Mouse (Mus musculus) left cerebral cortex, postnatal 36 days (tissue): Measurements from ENCODE around the gene Fancf. TPM values are rescaled to one million over a fixed set of nuclear protein-coding genes. Genes with fewer than 3 reads are reported as not detected.

Experiments used
- DNase-seq, 2 experiments: peaks; one replicate each; pipeline ENCODE4 v3.0.0; 2021 to 2022; ENCODE audit warnings: low spot score in 2 of 2, mixed read lengths in 1 of 2
- intact Hi-C: fragments of 180-260 bp; cut with DNase I; formaldehyde crosslinking; loops from one replicate; pipeline ENCODE4 v1.15.1; 2025
- total RNA-seq, 2 experiments: library from RNA; stranded (reverse); gene quantifications; 2 replicates each; pipeline ENCODE4 v1.2.3; 2021

The Fancf gene
- total RNA-seq, 2 experiments from 2014 or later = 3.1 to 6.2 TPM

- intact Hi-C loops = no loop called here
- DNase-seq = no peak
Measured at GRCm38 (mm10) chr7:51851890-51852507, 10.1 kb downstream of the Fancf start.

DNA sequence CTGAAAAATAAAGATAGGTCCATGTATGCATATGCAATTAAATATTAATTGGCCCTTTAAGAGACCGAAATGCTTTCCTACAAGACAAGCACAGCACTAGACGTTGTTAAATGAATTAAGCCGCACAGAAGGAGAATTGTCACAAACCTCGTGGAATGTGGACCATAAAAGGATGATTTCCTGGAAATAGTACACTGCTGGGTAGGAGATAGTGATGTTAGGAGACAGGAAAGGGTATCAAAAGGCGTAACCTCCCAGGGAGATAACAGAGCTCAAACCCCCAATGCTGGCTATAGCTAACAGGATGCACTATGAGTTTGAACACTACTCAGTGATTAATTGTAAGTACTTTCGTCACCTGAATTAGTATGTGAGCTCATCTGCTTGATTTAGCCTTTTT lies 11.2 kb downstream of the Fancf start:
- no peak for DNase-seq
- intact Hi-C loops = no loop called here

GRCm38 (mm10) chr7:51840515-51840914 lies 21.6 kb downstream of the Fancf start:
- intact Hi-C loops = no loop called here
- no peak for DNase-seq

- no peak for DNase-seq
- intact Hi-C loops = no loop called here
Measured at GRCm38 (mm10) chr7:51831917-51832316, 30.1 kb downstream of the Fancf start.

DNA sequence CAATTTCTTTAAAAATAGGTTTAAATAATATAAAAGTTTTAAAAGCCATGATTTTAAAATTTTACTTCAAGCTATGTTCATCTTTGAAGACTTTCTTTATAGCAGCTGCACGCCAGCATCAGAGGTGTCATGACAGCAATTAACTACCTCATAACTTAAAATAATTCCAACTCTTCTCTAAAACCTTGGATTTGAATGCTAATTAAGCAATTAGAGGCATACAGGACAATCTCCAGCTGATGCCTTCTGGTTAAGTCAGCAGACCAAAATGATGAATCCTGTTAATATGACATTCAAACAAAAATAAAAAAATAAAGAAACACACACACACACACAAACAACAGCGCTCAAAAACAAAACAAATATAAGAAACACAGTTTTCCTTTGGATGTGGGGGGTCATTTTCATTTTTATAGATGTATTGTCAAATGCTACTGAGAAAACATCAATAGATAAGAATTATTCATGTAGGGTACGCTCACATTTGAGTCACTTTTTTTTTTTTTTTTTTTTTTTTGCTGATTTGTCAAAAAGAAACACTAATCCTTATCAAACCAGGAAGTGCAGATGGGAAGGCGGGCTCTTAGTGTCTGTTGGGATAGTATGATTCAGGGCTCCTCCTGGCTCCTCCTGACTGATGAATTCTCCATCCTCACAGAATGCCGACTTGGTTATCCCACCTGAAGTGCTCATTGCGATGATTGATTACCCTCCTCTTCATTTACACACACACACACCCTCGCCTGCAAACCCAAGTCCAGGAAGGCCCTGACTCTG lies 38.3 kb downstream of the Fancf start:
- intact Hi-C loops = no loop called here
- no peak for DNase-seq

GRCm38 (mm10) chr7:51821467-51821866 lies 40.6 kb downstream of the Fancf start:
- no peak for DNase-seq
- intact Hi-C loops = no loop called here

DNA sequence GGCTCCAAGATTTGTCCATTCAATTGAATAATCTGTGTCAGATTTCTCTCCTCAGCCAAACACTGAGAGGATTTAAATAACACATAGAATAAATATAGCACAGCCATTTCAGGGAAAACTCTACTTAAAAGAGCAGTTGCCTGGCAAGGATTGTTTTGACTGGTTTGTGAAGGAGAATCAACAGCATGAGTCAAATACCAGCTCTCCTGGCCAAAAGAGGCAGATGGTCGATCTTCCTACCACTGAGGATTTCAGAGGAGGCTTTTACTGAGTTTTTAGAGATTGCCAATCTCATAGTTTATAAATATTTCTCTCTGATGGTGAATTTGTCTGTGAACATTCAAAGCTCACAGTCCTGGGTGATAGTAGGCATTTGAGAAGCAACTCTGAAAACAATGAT lies 42.2 kb downstream of the Fancf start:
- peak; percentile 26 to 38 for DNase-seq
- intact Hi-C loops = loop anchor here (10.0 kb wide), 1 partner anchor 325 kb away; no protein-coding TSS in a partner anchor

GRCm38 (mm10) chr7:51818251-51818974 lies 43.7 kb downstream of the Fancf start:
- no peak for DNase-seq

GRCm38 (mm10) chr7:51816283-51816839 lies 45.7 kb downstream of the Fancf start:
- intact Hi-C loops = loop anchor here (2.0 to 10.0 kb wide), 2 partner anchors 202 to 322 kb away; no protein-coding TSS in a partner anchor
- no peak for DNase-seq

More at GRCm38 (mm10) chr7:51818251-51818974, 43.7 kb downstream of the Fancf start:
- intact Hi-C loops = loop anchor here (10.0 kb wide), 1 partner anchor 324 kb away; no protein-coding TSS in a partner anchor

- intact Hi-C loops = loop anchor here (2.0 to 10.0 kb wide), 2 partner anchors 201 to 321 kb away; no protein-coding TSS in a partner anchor
Measured at GRCm38 (mm10) chr7:51815473-51816282, 46.4 kb downstream of the Fancf start.

More at GRCm38 (mm10) chr7:51815473-51816282, 46.4 kb downstream of the Fancf start:
- no peak for DNase-seq

Other genes starting within 250 kb of the Fancf start
- 10 to 100 TPM; 24.2 to 31.9 TPM for gene Slc17a6, start 240.3 kb downstream of the Fancf start, total RNA-seq
- gene Gas2, start 252 bp downstream of the Fancf start, total RNA-seq = 10 to 100 TPM; 26.5 to 28.5 TPM
- gene Svip, start 143.8 kb upstream of the Fancf start, total RNA-seq = 10 to 100 TPM; 35.3 to 36.5 TPM
- gene 1700015G11Rik, start 153.5 kb upstream of the Fancf start, total RNA-seq = not detected